Mouse (Mus musculus) MEL (cell line): ENCODE results near the gene Rab14.

Experiments used
- CHD1 ChIP-seq: IDR thresholded peaks from 2 replicates; pipeline ENCODE4 v1.6.1; 2012; ENCODE audit warnings: low read depth, mild to moderate bottlenecking, inconsistent platforms, low read length, improper control_type of control experiment
- CTCF ChIP-seq, 3 experiments: IDR thresholded peaks in 2 of 3; conservative IDR thresholded peaks in 1 of 3; 2 replicates each; pipeline ENCODE4 v1.5.1; 2011 to 2012; ENCODE audit warnings: low read length in 3 of 3, low read depth in 2 of 3, mild to moderate bottlenecking in 2 of 3, improper control_type of control experiment in 1 of 3, inconsistent platforms in 1 of 3, mixed read lengths in 1 of 3, moderate library complexity in 1 of 3; ENCODE audit not compliant: control insufficient read depth in 1 of 3, insufficient read depth in 1 of 3, poor library complexity in 1 of 3, severe bottlenecking in 1 of 3
- ELF1 ChIP-seq: IDR thresholded peaks from 2 replicates; pipeline ENCODE4 v1.6.1; 2014; ENCODE audit warnings: low read depth, mild to moderate bottlenecking, inconsistent platforms, low read length, improper control_type of control experiment, moderate library complexity
- EP300 ChIP-seq, 2 experiments: IDR thresholded peaks; 2 replicates each; pipeline ENCODE4 v1.6.1; 2011; ENCODE audit warnings: improper control_type of control experiment in 2 of 2, low read length in 2 of 2, low read depth in 1 of 2, mild to moderate bottlenecking in 1 of 2
- GATA1 ChIP-seq: IDR thresholded peaks from 2 replicates; pipeline ENCODE4 v1.6.1; 2011; ENCODE audit warnings: low read depth, low read length, improper control_type of control experiment
- HCFC1 ChIP-seq: IDR thresholded peaks from 2 replicates; pipeline ENCODE4 v1.6.1; 2012; ENCODE audit warnings: low read depth, mild to moderate bottlenecking, inconsistent platforms, low read length, improper control_type of control experiment, moderate library complexity
- MAX ChIP-seq: IDR thresholded peaks from 2 replicates; pipeline ENCODE4 v1.6.1; 2011; ENCODE audit warnings: low read length, improper control_type of control experiment
- MEF2A ChIP-seq: IDR thresholded peaks from 2 replicates; pipeline ENCODE4 v1.6.1; 2014; ENCODE audit warnings: low read depth, mild to moderate bottlenecking, inconsistent platforms, low read length, improper control_type of control experiment; ENCODE audit not compliant: poor library complexity, insufficient replicate concordance, severe bottlenecking; ENCODE audit errors: extremely low read depth
- POLR2A ChIP-seq, 2 experiments: IDR thresholded peaks; 2 replicates each; pipeline ENCODE4 v1.6.1; 2011 to 2012; ENCODE audit warnings: low read length in 2 of 2, mild to moderate bottlenecking in 2 of 2, control low read depth in 1 of 2, improper control_type of control experiment in 1 of 2, low read depth in 1 of 2, moderate library complexity in 1 of 2; ENCODE audit not compliant: control insufficient read depth in 1 of 2, insufficient read depth in 1 of 2, poor library complexity in 1 of 2
- POLR2AphosphoS2 ChIP-seq: IDR thresholded peaks from 2 replicates; pipeline ENCODE4 v1.6.1; 2011; ENCODE audit warnings: low read length, improper control_type of control experiment
- RAD21 ChIP-seq: IDR thresholded peaks from 2 replicates; pipeline ENCODE4 v1.6.1; 2011; ENCODE audit warnings: mild to moderate bottlenecking, low read depth, low read length, improper control_type of control experiment
- SIN3A ChIP-seq: IDR thresholded peaks from 2 replicates; pipeline ENCODE4 v1.6.1; 2012; ENCODE audit warnings: low read length, improper control_type of control experiment, inconsistent platforms
- SMC3 ChIP-seq: IDR thresholded peaks from 2 replicates; pipeline ENCODE4 v1.6.1; 2011; ENCODE audit warnings: low read depth, low read length, improper control_type of control experiment

DNA sequence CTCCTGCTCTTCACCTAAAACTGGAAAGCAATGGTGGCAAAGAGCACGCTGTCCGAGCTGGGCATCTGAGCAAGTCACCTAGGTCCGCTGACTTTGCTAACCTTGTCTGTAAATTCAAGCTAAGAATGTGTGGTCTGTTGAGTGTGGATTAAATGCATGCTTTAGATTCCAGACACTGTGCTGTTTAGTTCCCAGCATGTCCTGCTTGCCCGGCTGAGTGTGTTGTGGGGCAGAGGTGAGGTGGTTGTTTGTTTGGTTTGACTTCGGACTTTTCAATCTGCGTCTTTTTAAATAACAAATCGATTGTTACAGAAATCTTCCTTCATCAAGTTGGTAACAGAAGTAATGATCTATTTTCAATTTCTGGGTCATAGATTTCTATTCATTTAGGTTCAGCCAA is 43.1 kb downstream of the Rab14 start:
- TF ChIP-seq RAD21 (no peak), CTCF (IDR thresholded peaks at IDR 0.05 in 2 of 3, conservative IDR thresholded peaks at IDR 0.05 in 1 of 3; ENCODE audit: control insufficient read depth in 1 of 3, insufficient read depth in 1 of 3, low read depth in 2 of 3, low read length in 3 of 3, poor library complexity in 1 of 3, severe bottlenecking in 1 of 3) (no peak), MAX (no peak), MEF2A (no peak), EP300 (IDR thresholded peaks at IDR 0.05; ENCODE audit: low read depth in 1 of 2, low read length in 2 of 2) (no peak), SIN3A (no peak), POLR2A (IDR thresholded peaks at IDR 0.05; ENCODE audit: control insufficient read depth in 1 of 2, insufficient read depth in 1 of 2, low read depth in 1 of 2, low read length in 2 of 2, poor library complexity in 1 of 2) (no peak), POLR2AphosphoS2 (no peak), ELF1 (no peak), HCFC1 (no peak), SMC3 (no peak), CHD1 (no peak), GATA1 (no peak)
